Mouse (Mus musculus): ENCODE measurements around the gene Crybg1. TPM values are rescaled to one million over a fixed set of nuclear protein-coding genes. Genes with fewer than 3 reads are reported as not detected.

The Crybg1 gene
- polyA plus RNA-seq, 1 experiment from 2014 or later: 0.83 TPM

GRCm38 (mm10) chr10:44078799-44079521 is 69.7 kb downstream of the Crybg1 start:
- H3K27me3 ChIP-seq (replicated peaks; ENCODE audit: low read depth, poor library complexity, severe bottlenecking): no peaks in the 10 kb centered on the region
- 82% methylated on average over 6 of the region's 6 CpGs for WGBS
- H3K4me1 ChIP-seq: no peaks in the 10 kb centered on the region
- no peak for DNase-seq (ENCODE audit: low spot score)
- H3K9me3 ChIP-seq: no peaks in the 10 kb centered on the region
- no peak overlapping the region for H3K4me3 ChIP-seq
- H3K36me3 ChIP-seq (replicated peaks): no peaks in the 10 kb centered on the region
- no peak overlapping the region for H3K27ac ChIP-seq (replicated peaks)

- no peaks in the 10 kb centered on the region for H3K27me3 ChIP-seq (replicated peaks; ENCODE audit: low read depth, poor library complexity, severe bottlenecking)
- H3K4me3 ChIP-seq: no peak overlapping the region
- no peaks in the 10 kb centered on the region for H3K9me3 ChIP-seq
- H3K36me3 ChIP-seq (replicated peaks): no peaks in the 10 kb centered on the region
- H3K27ac ChIP-seq (replicated peaks): no peak overlapping the region
- 5% methylated on average over 4 of the region's 4 CpGs for WGBS
- no peaks in the 10 kb centered on the region for H3K4me1 ChIP-seq
- peak; percentile 73 for DNase-seq (ENCODE audit: low spot score)
Observed at GRCm38 (mm10) chr10:44071095-44071494, 77.6 kb downstream of the Crybg1 start.

GRCm38 (mm10) chr10:44069131-44069530 is 79.5 kb downstream of the Crybg1 start:
- 82% methylated on average over 7 of the region's 7 CpGs for WGBS
- no peak overlapping the region for H3K4me3 ChIP-seq
- no peaks in the 10 kb centered on the region for H3K27me3 ChIP-seq (replicated peaks; ENCODE audit: low read depth, poor library complexity, severe bottlenecking)
- H3K4me1 ChIP-seq: no peaks in the 10 kb centered on the region
- no peaks in the 10 kb centered on the region for H3K36me3 ChIP-seq (replicated peaks)
- no peak overlapping the region for H3K27ac ChIP-seq (replicated peaks)
- no peaks in the 10 kb centered on the region for H3K9me3 ChIP-seq
- no peak for DNase-seq (ENCODE audit: low spot score)

- DNase-seq (ENCODE audit: low spot score): no peak
- no peaks in the 10 kb centered on the region for H3K4me1 ChIP-seq
- no peaks in the 10 kb centered on the region for H3K36me3 ChIP-seq (replicated peaks)
- no peak overlapping the region for H3K27ac ChIP-seq (replicated peaks)
- H3K9me3 ChIP-seq: no peaks in the 10 kb centered on the region
- no peak overlapping the region for H3K4me3 ChIP-seq
- no peaks in the 10 kb centered on the region for H3K27me3 ChIP-seq (replicated peaks; ENCODE audit: low read depth, poor library complexity, severe bottlenecking)
- WGBS: 93% methylated on average over 6 of the region's 6 CpGs
Observed at GRCm38 (mm10) chr10:44065848-44066360, 82.7 kb downstream of the Crybg1 start.

- no peaks in the 10 kb centered on the region for H3K9me3 ChIP-seq
- H3K4me1 ChIP-seq: no peaks in the 10 kb centered on the region
- DNase-seq (ENCODE audit: low spot score): no peak
- 89% methylated on average over 4 of the region's 4 CpGs for WGBS
- H3K27ac ChIP-seq (replicated peaks): no peak overlapping the region
- no peaks in the 10 kb centered on the region for H3K27me3 ChIP-seq (replicated peaks; ENCODE audit: low read depth, poor library complexity, severe bottlenecking)
- H3K4me3 ChIP-seq: no peak overlapping the region
- H3K36me3 ChIP-seq (replicated peaks): no peaks in the 10 kb centered on the region
Observed at GRCm38 (mm10) chr10:44062981-44063380, 85.7 kb downstream of the Crybg1 start.

GRCm38 (mm10) chr10:44050913-44051312 is 97.7 kb downstream of the Crybg1 start:
- H3K36me3 ChIP-seq (replicated peaks): no peaks in the 10 kb centered on the region
- no peak overlapping the region for H3K4me3 ChIP-seq
- whole genome bisulfite sequencing: 88% methylated on average over 6 of the region's 6 CpGs
- H3K27ac ChIP-seq (replicated peaks): no peak overlapping the region
- no peaks in the 10 kb centered on the region for H3K27me3 ChIP-seq (replicated peaks; ENCODE audit: low read depth, poor library complexity, severe bottlenecking)
- H3K4me1 ChIP-seq: no peaks in the 10 kb centered on the region
- H3K9me3 ChIP-seq: no peaks in the 10 kb centered on the region
- DNase-seq (ENCODE audit: low spot score): no peak

GRCm38 (mm10) chr10:44044727-44045126 is 103.9 kb downstream of the Crybg1 start:
- Histone ChIP-seq H3K27ac (replicated peaks) (no peak overlapping the region), H3K27me3 (replicated peaks; ENCODE audit: low read depth, poor library complexity, severe bottlenecking) (no peaks in the 10 kb centered on the region), H3K9me3 (no peaks in the 10 kb centered on the region), H3K4me1 (no peaks in the 10 kb centered on the region), H3K4me3 (no peak overlapping the region), H3K36me3 (replicated peaks) (no peaks in the 10 kb centered on the region)
- DNase-seq (ENCODE audit: low spot score): no peak
- WGBS: 77% methylated on average over 4 of the region's 4 CpGs

- H3K27me3 ChIP-seq (replicated peaks; ENCODE audit: low read depth, poor library complexity, severe bottlenecking): no peaks in the 10 kb centered on the region
- H3K27ac ChIP-seq (replicated peaks): no peak overlapping the region
- no peaks in the 10 kb centered on the region for H3K4me1 ChIP-seq
- H3K36me3 ChIP-seq (replicated peaks): no peaks in the 10 kb centered on the region
- WGBS: 79% methylated on average over 7 of the region's 7 CpGs
- H3K9me3 ChIP-seq: no peaks in the 10 kb centered on the region
- DNase-seq (ENCODE audit: low spot score): no peak
- no peak overlapping the region for H3K4me3 ChIP-seq
Observed at GRCm38 (mm10) chr10:44043630-44044029, 105.0 kb downstream of the Crybg1 start.

- DNase-seq (ENCODE audit: low spot score): no peak
- Histone ChIP-seq H3K9me3 (no peaks in the 10 kb centered on the region), H3K27me3 (replicated peaks; ENCODE audit: low read depth, poor library complexity, severe bottlenecking) (no peaks in the 10 kb centered on the region), H3K27ac (replicated peaks) (no peak overlapping the region), H3K4me3 (no peak overlapping the region), H3K36me3 (replicated peaks) (no peaks in the 10 kb centered on the region), H3K4me1 (peaks cover 9% of the 10 kb centered on the region)
- 93% methylated on average over 2 of the region's 2 CpGs for WGBS
Observed at GRCm38 (mm10) chr10:44039185-44039584, 109.5 kb downstream of the Crybg1 start.

GRCm38 (mm10) chr10:44037918-44038544 is 110.6 kb downstream of the Crybg1 start:
- H3K27ac ChIP-seq (replicated peaks): peak overlapping the region; percentile 59; the same call in 1 of the 2 replicates
- peak overlapping the region; percentile 40 for H3K4me3 ChIP-seq
- peaks cover 9% of the 10 kb centered on the region for H3K4me1 ChIP-seq
- DNase-seq (ENCODE audit: low spot score): no peak
- no peaks in the 10 kb centered on the region for H3K27me3 ChIP-seq (replicated peaks; ENCODE audit: low read depth, poor library complexity, severe bottlenecking)
- no peaks in the 10 kb centered on the region for H3K9me3 ChIP-seq
- H3K36me3 ChIP-seq (replicated peaks): no peaks in the 10 kb centered on the region
- WGBS: 28% methylated on average over 11 of the region's 11 CpGs

- no peak overlapping the region for H3K4me3 ChIP-seq
- 87% methylated on average over 3 of the region's 3 CpGs for WGBS
- no peak for DNase-seq (ENCODE audit: low spot score)
- no peaks in the 10 kb centered on the region for H3K4me1 ChIP-seq
- no peak overlapping the region for H3K27ac ChIP-seq (replicated peaks)
- H3K27me3 ChIP-seq (replicated peaks; ENCODE audit: low read depth, poor library complexity, severe bottlenecking): no peaks in the 10 kb centered on the region
- no peaks in the 10 kb centered on the region for H3K9me3 ChIP-seq
- H3K36me3 ChIP-seq (replicated peaks): no peaks in the 10 kb centered on the region
Observed at GRCm38 (mm10) chr10:44029566-44029965, 119.1 kb downstream of the Crybg1 start.

GRCm38 (mm10) chr10:44027226-44027625 is 121.4 kb downstream of the Crybg1 start:
- 65% methylated on average over 1 of the region's 1 CpGs for WGBS

GRCm38 (mm10) chr10:44026105-44026504 is 122.5 kb downstream of the Crybg1 start:
- Histone ChIP-seq H3K4me3 (no peak overlapping the region), H3K36me3 (replicated peaks) (no peaks in the 10 kb centered on the region), H3K9me3 (no peaks in the 10 kb centered on the region), H3K27ac (replicated peaks) (no peak overlapping the region), H3K4me1 (no peaks in the 10 kb centered on the region), H3K27me3 (replicated peaks; ENCODE audit: low read depth, poor library complexity, severe bottlenecking) (no peaks in the 10 kb centered on the region)
- WGBS: 96% methylated on average over 1 of the region's 1 CpGs
- DNase-seq (ENCODE audit: low spot score): no peak

More at GRCm38 (mm10) chr10:44027226-44027625, 121.4 kb downstream of the Crybg1 start:
- Histone ChIP-seq H3K4me3 (no peak overlapping the region), H3K4me1 (no peaks in the 10 kb centered on the region), H3K36me3 (replicated peaks) (no peaks in the 10 kb centered on the region), H3K27ac (replicated peaks) (no peak overlapping the region), H3K9me3 (no peaks in the 10 kb centered on the region), H3K27me3 (replicated peaks; ENCODE audit: low read depth, poor library complexity, severe bottlenecking) (no peaks in the 10 kb centered on the region)
- DNase-seq (ENCODE audit: low spot score): no peak

Data from embryonic facial prominence, embryonic 10.5 days (tissue).